Mouse (Mus musculus) Patski (cell line): ENCODE data around the gene Myt1. TPM values are rescaled to one million over a fixed set of nuclear protein-coding genes. Genes with fewer than 3 reads are reported as not detected.

Experiments used
- ATAC-seq: fragments of 100-300 bp; one replicate; pipeline ENCODE4 v1.8.0; 2021
- CTCF ChIA-PET: fragments of 350-600 bp; sonication (Branson Sonifier 250); formaldehyde crosslinking; loops from one replicate; lab custom pipeline; 2022; ENCODE audit warnings: inconsistent platforms; lab: Charles Lee
- POLR2A ChIA-PET: fragments of 350-600 bp; sonication (Branson Sonifier 250); formaldehyde crosslinking; loops from one replicate; lab custom pipeline; 2022; ENCODE audit warnings: antibody characterized with exemption, inconsistent platforms; lab: Charles Lee
- DNase-seq: peaks from one replicate; pipeline ENCODE4 v3.0.0-alpha.2; 2011; ENCODE audit warnings: low read depth, low spot score
- H3K27me3 ChIP-seq: fragments of 371-371 bp; one replicate; pipeline ENCODE4 v1.5.1; 2021
- CTCF ChIP-seq: fragments of 100-300 bp; IDR thresholded peaks from one replicate; pipeline ENCODE4 v1.5.1; 2021
- in situ Hi-C: fragments of 300-500 bp; cut with MboI; formaldehyde crosslinking; loops from 3 replicates; pipeline ENCODE4 v1.11.1; 2018; ENCODE audit warnings: low pct_unique_long_range_greater_than_20kb, mixed read lengths
- polyA plus RNA-seq: library from polyadenylated mRNA; unstranded; gene quantifications from one replicate; pipeline ENCODE4 v1.2.3, GENCODE M21; 2021

Myt1 gene
- not detected for polyA plus RNA-seq

DNA sequence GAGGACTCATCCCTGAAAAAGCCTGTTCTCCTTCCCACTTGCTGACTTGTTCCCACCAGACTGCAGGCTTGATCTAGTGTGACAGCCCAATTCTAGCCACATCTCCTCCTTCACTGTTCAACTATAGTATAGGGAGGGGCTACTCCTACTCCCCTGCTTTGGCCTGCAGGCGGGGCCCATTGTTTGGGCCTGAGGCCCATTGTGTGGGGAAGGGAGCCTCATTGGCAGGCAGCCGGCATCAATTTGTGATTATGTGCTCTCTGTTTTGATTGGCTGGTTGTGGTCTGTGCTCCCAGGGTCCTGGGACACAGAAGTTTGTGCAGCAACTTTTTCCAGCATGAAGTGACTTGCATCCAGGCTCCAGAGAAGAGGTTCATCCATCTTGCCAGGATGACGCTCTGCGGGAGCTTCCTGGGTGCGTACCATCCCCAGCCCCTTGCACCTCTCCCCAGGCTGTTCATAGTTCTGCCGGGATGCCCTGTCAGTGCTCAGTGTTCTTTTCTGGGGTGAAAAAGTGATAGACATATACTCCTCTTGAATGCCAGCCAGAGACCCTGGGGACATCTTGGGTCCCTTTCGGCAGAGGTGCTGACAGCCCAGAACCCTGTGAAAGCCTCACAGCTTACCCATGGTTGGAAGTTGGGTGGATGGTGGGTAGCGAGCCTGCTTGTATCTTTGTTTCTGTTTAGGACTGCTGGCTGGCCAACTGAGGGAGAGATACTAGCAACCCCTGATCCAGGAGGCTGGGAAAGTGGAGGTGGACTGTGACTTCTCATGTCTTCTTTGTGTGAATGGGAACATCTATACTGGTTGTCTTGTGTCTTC, at the start of gene Myt1:
Gene Myt1 (plus strand): TSS at position 327 of the 825 bp plus-strand sequence.
- DNase-seq (no peak), ATAC-seq (no peak)
- no peak for TF ChIP-seq CTCF
- CTCF ChIA-PET = no interaction called here
- H3K27me3 ChIP-seq = peaks cover 70% of the 10 kb centered on the region
- in situ Hi-C loops = no loop called here
- POLR2A ChIA-PET = no interaction called here

DNA sequence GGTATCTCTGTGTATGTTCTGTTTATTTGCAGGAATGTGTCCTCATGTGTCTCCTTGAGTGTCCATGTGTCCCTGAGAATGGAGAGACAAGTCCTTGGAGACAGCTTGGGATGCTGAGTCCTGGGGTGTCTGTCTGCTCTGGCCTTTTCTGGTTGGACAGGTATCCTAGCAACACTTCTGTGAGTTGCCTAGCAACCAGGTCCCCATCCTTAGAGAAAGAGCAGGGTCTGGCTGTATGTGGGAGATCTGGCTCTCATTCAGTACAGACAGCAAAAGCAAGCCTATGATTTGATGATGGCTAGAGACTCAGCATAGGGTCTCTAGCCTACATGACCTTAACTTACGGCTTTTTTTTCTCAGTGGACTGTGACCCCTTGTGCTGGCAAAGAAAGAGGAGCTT, 49.4 kb upstream of the Myt1 start:
- in situ Hi-C loops = no loop called here
- ATAC-seq = no peak
- CTCF ChIA-PET = no interaction called here
- POLR2A ChIA-PET = no interaction called here
- DNase-seq = no peak
- peaks cover 61% of the 10 kb centered on the region for H3K27me3 ChIP-seq
- no peak for TF ChIP-seq CTCF

DNA sequence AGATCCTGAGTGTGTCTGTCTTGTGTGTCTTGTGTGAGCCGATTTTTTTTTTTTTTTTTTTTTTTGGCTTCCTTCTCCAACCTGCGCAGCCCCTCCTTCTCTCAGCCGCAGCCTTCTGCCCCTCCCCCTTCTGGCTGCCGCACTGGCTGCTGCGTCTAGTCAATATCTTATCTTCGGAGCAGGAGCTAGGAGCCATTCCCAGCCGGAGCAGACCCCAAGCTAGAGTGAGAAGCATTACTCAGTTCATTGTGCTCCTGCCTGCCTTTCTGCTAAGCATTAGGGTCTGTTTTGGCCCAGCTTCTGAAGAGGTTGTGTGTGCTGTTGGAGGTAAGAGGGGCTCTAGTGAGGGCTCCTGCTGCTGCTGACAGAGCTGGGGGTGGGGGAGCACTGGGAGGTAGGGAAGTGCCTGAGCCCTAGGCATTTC, 48.2 kb upstream of the Myt1 start, which contains the start of gene Oprl1:
Gene Oprl1 (plus strand): TSS at position 114 of the 424 bp plus-strand sequence.
- H3K27me3 ChIP-seq = peaks cover 55% of the 10 kb centered on the region
- ATAC-seq (no peak), DNase-seq (no peak)
- ChIA-PET CTCF (no interaction called here), POLR2A (no interaction called here)
- in situ Hi-C loops = no loop called here
- TF ChIP-seq CTCF = no peak

DNA sequence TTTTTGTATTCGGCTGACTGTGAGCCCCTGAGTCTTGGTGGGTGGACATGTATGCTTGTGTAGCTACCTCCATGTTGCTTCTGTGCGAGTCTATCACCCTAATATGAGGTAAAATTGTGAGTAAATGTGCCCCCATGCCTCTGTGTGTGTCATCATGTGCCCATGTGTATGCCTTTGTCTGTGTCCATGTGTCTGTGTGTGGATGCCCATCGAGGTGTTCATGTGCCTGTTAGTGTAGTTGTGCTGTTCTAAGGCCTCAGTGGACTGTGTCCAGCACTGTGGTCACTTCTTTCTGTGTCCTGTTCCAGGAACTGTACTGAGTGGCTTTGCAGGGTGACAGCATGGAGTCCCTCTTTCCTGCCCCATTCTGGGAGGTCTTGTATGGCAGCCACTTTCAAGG, 47.8 kb upstream of the Myt1 start:
- DNase-seq (no peak), ATAC-seq (no peak)
- POLR2A ChIA-PET = no interaction called here
- CTCF ChIA-PET = no interaction called here
- peaks cover 57% of the 10 kb centered on the region for H3K27me3 ChIP-seq
- in situ Hi-C loops = no loop called here
- TF ChIP-seq CTCF = no peak

DNA sequence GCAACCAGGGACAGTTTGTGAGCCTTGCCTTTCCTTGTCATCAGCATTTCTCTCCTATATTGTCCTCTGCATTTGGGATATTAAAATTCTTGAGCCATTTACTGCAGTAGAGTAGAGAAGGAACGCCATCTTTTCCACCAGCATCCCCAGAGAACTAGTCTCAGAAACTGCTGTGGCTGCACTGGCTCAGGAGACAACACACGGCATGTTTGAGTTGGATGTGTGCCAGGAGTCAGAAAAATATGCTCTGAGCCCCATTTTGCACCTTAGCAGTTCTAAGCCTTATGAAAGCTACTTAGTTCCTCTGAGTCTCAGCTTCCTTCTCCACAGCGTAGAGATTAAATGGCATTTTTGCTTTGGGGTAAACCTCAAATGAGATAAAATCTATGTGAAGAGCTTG, 46.1 kb upstream of the Myt1 start:
- peaks cover 56% of the 10 kb centered on the region for H3K27me3 ChIP-seq
- ATAC-seq (no peak), DNase-seq (no peak)
- in situ Hi-C loops = no loop called here
- CTCF ChIA-PET = no interaction called here
- POLR2A ChIA-PET = no interaction called here
- TF ChIP-seq CTCF = no peak

DNA sequence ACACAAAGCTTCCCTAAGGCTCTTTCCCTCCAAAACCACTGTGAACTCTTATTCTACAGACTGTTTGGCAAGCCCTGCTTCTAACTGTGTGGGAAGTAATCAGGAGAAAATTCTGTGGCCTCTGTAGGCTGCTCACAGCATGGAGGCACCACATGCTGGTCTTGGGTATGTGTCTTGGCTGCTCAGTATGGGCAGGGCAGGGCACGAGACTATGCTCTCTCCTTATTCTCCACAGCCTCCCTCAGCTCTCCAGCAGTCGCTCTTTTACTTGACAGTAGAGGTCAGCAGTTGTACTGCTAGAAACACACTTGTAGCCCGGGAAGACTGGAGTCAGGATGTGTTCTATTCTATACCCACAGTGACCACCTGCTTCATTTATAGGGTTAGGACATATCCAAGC, 43.1 kb upstream of the Myt1 start:
- ChIA-PET POLR2A (no interaction called here), CTCF (no interaction called here)
- in situ Hi-C loops = loop anchor here (5.0 kb wide), 1 partner anchor 147 kb away; no protein-coding TSS in a partner anchor
- H3K27me3 ChIP-seq = peaks cover 34% of the 10 kb centered on the region
- ATAC-seq = no peak
- DNase-seq = no peak
- no peak for TF ChIP-seq CTCF

DNA sequence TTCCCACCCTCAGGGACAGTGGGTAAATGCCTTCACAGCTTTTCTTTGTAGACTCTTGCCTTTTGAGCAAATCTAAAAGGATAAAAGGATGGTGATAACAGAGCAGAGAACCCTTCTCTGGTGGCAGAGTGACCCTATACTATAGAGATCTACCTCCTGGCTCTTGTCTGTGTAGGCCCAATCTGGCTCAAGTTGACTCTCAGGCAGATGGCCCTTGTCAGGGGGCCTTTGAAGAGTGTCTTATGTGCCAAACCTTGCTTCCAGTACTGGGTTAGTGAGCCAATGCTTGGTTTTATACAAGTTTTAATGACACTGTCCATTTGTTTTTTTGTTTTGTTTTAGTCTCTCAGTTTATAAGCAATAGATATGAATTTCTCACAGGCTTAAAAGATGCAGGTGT, 41.9 kb upstream of the Myt1 start:
- ATAC-seq (no peak), DNase-seq (no peak)
- peaks cover 33% of the 10 kb centered on the region for H3K27me3 ChIP-seq
- ChIA-PET CTCF (no interaction called here), POLR2A (no interaction called here)
- TF ChIP-seq CTCF = no peak
- in situ Hi-C loops = loop anchor here (5.0 kb wide), 1 partner anchor 146 kb away; no protein-coding TSS in a partner anchor

DNA sequence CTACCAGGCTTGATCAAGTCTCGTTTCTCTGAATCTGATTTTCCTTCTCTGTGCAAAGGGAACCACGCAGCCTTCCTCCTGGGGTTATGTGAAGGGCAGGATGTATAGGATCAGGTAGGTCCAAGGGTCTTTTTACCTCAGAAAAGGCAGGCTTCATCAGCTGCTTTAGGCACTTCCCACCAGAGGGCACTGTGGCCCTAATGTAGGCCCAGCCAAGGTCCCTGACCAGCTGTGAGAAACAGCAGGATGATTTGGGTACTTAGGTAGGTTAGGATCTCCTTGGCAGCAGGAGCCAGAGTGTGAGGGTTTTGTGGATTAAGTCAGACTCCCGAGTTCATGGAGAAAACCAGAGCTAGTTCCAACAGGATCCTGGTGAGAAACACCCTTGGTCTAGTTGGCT, 40.9 kb upstream of the Myt1 start:
- ATAC-seq = no peak
- H3K27me3 ChIP-seq = peaks cover 34% of the 10 kb centered on the region
- ChIA-PET CTCF (interaction anchor here (1.0 kb wide), 1 partner anchor 144 kb away, joined by 3 read pairs; no protein-coding TSS in a partner anchor), POLR2A (no interaction called here)
- no peak for DNase-seq
- TF ChIP-seq CTCF = peak; percentile 77
- in situ Hi-C loops = loop anchor here (5.0 kb wide), 1 partner anchor 145 kb away; no protein-coding TSS in a partner anchor

DNA sequence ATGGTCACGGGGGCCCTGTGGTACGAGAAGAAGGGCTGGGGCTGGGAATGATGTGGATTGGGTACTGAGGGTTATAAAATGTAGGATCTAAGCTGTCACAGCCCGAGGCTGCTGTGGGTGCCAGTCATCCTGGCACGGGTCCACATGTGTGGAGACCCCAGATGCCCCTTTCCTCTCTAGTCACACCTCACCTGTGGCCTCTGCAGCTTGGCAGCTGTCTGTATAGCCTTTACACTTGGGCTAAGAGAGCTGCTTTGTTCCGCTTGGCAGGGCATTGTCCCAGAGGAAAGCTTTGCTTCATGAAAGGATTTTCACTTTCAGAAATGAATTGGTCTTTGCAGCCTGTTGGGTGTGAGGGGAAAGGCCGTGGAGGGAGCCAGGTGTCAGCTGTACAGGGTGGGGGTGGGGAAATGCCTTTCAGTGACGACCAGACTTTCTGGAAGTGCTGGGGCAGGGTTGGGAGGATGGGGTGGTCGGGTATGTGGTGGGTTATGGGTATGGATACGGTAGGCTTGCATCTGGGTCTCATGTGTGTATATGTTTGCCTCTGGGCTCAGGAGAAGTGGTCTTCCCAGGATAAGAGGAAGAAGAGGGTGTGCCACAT, 35.4 kb upstream of the Myt1 start:
- no peak for TF ChIP-seq CTCF
- ATAC-seq (no peak), DNase-seq (no peak)
- ChIA-PET POLR2A (interaction anchor here (0.6 kb wide), 1 partner anchor 28 kb away, joined by 3 read pairs; no protein-coding TSS in a partner anchor), CTCF (no interaction called here)
- in situ Hi-C loops = no loop called here
- H3K27me3 ChIP-seq = peaks cover 39% of the 10 kb centered on the region

DNA sequence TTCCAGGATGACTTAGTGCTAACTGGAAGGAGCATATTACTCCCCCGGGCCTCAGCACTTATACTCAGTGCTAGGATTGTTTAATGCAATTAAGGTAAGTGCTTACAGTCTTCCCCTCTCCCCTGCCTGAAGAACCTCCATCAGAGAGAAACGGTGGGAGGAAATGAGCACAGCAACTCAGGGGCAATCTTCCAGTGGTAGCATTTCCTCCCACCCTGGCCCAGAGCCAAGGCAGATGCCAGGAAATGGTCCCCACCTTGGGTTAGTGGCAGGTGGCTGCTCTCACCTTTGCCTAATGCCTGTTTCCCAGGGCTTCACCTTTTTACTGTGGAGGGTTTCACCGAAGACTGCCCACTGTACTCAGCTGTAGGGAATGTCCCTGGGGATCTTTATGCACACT, 33.1 kb upstream of the Myt1 start:
- ChIA-PET POLR2A (no interaction called here), CTCF (no interaction called here)
- DNase-seq = no peak
- no peak for TF ChIP-seq CTCF
- ATAC-seq = no peak
- in situ Hi-C loops = no loop called here
- peaks cover 46% of the 10 kb centered on the region for H3K27me3 ChIP-seq

DNA sequence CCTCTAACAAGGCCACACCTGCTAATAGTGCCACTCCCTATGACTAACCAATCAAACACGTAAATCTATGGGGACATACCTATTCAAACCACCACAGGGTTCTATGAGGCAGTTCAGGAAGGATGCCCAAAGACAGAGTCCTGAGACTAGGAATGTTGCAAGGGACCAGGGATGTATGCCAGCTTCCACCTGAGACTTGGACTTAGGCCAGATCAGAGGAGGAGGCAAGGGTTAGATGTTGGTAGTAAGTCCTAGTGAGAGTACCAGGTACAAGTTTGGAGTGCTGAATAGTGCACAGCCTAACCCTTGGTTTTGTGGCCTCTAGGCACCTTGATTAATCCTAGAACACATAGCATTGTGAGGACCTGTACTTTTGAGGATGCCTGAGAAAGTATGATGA, 10.5 kb upstream of the Myt1 start:
- peaks cover 17% of the 10 kb centered on the region for H3K27me3 ChIP-seq
- ChIA-PET CTCF (no interaction called here), POLR2A (no interaction called here)
- TF ChIP-seq CTCF = no peak
- no peak for DNase-seq
- no peak for ATAC-seq
- in situ Hi-C loops = no loop called here
